Comparison of ENCODE assay signal across 12 mouse cellular contexts in genomic region chr6:83142886-83143285, GRCm38 (mm10). TPM values are rescaled to one million over a fixed set of nuclear protein-coding genes. Genes with fewer than 3 reads are reported as not detected.
DNase-seq lines count a peak whose midpoint lies in the region; ATAC-seq and TF ChIP-seq lines count a peak whose summit lies in the region.
"Had no signal": no experiment of that assay in that cellular context is flagged by ENCODE, and none has a peak within 500 bp of the region (broad histone marks: within the 10 kb centered on the region; RNA-seq: fewer than 3 reads in every experiment).

No protein-coding gene starts in this region.

- no peak; the same call in 1 of the 2 replicates for ATAC-seq in midbrain, embryonic 11.5 days (ENCODE audit: low FRiP score)
- no peak for ATAC-seq in limb, embryonic 12.5 days (ENCODE audit: insufficient number of reproducible peaks, insufficient read depth, low FRiP score, low TSS enrichment, low read depth)
- no peak for ATAC-seq in stomach, embryonic 16.5 days (ENCODE audit: insufficient read depth, low FRiP score)

- H3K4me2 ChIP-seq in midbrain, embryonic 11.5 days = no peak overlapping the region
- peak overlapping the region; percentile 73 for H3K4me2 ChIP-seq in limb, embryonic 12.5 days
- peak overlapping the region; percentile 57 for H3K4me2 ChIP-seq in stomach, embryonic 16.5 days (ENCODE audit: low read depth, low read length)

- H3K27me3 ChIP-seq in midbrain, embryonic 10.5 days (ENCODE audit: low read depth, poor library complexity, severe bottlenecking) = peaks cover 14% of the 10 kb centered on the region
- no peaks in the 10 kb centered on the region; the same call in 1 of the 2 replicates for H3K27me3 ChIP-seq in midbrain, embryonic 11.5 days (ENCODE audit: control insufficient read depth, insufficient read depth, low read length)
- no peaks in the 10 kb centered on the region; the same call in 1 of the 2 replicates for H3K27me3 ChIP-seq in limb, embryonic 12.5 days
- H3K27me3 ChIP-seq in stomach, embryonic 16.5 days (ENCODE audit: control insufficient read depth, insufficient read depth, low read length) = no peaks in the 10 kb centered on the region
- H3K27me3 ChIP-seq: forebrain, embryonic 15.5 days had no signal

- TF ChIP-seq CTCF in gastrocnemius, adult 2 months (IDR thresholded peaks at IDR 0.05) = no peak

- 0 out of 2 replicates have a peak overlapping the region, but pooled peaks have one; percentile 1 for H3K27ac ChIP-seq in gastrocnemius, adult 2 months
- H3K27ac ChIP-seq in midbrain, embryonic 10.5 days (replicated peaks) = no peak overlapping the region
- H3K27ac ChIP-seq in midbrain, embryonic 11.5 days (ENCODE audit: low read depth, low read length) = no peak overlapping the region
- no peak overlapping the region for H3K27ac ChIP-seq in limb, embryonic 12.5 days
- H3K27ac ChIP-seq in stomach, embryonic 16.5 days (ENCODE audit: low read length) = peak overlapping the region; percentile 61
- H3K27ac ChIP-seq: forebrain, embryonic 15.5 days; liver, embryonic 13.5 days had no signal

- peaks cover 30% of the 10 kb centered on the region for H3K36me3 ChIP-seq in midbrain, embryonic 10.5 days
- no peaks in the 10 kb centered on the region for H3K36me3 ChIP-seq in midbrain, embryonic 11.5 days (ENCODE audit: control insufficient read depth, insufficient read depth, low read length)
- H3K36me3 ChIP-seq in limb, embryonic 12.5 days = peaks cover 35% of the 10 kb centered on the region
- 0 out of 2 replicates have a peak, but pooled peaks cover 4% of the 10 kb centered on the region for H3K36me3 ChIP-seq in stomach, embryonic 16.5 days (ENCODE audit: control insufficient read depth, insufficient read depth, low read length)
- H3K36me3 ChIP-seq: forebrain, embryonic 15.5 days had no signal

- WGBS in midbrain, embryonic 10.5 days = 61% methylated on average over 11 of the region's 11 CpGs
- WGBS in midbrain, embryonic 11.5 days = 53% methylated on average over 11 of the region's 11 CpGs
- 35% methylated on average over 11 of the region's 11 CpGs for WGBS in limb, embryonic 12.5 days
- 50% methylated on average over 11 of the region's 11 CpGs for WGBS in stomach, embryonic 16.5 days

- no peak overlapping the region for H3K4me3 ChIP-seq in gastrocnemius, adult 2 months
- peak overlapping the region; percentile 54; the same call in 1 of the 2 replicates for H3K4me3 ChIP-seq in midbrain, embryonic 10.5 days
- H3K4me3 ChIP-seq in midbrain, embryonic 11.5 days (ENCODE audit: low read depth, low read length) = no peak overlapping the region
- H3K4me3 ChIP-seq in limb, embryonic 12.5 days (replicated peaks) = no peak overlapping the region
- H3K4me3 ChIP-seq in stomach, embryonic 16.5 days (replicated peaks; ENCODE audit: low read length) = no peak overlapping the region

- no peak for DNase-seq in gastrocnemius, adult 2 months
- DNase-seq in gastrocnemius, adult 8-10 months (ENCODE audit: low spot score in 2 of 2) = no peak
- no peak for DNase-seq in midbrain, embryonic 10.5 days (ENCODE audit: low spot score)
- DNase-seq in midbrain, embryonic 11.5 days (ENCODE audit: low spot score, missing footprints) = no peak
- DNase-seq in cerebellum, adult 11-12 months = no peak
- DNase-seq in testis, postnatal 10 days (ENCODE audit: low spot score) = no peak
- DNase-seq: cerebellum, adult 8-10 months; liver, embryonic 13.5 days had no signal

- H3K9ac ChIP-seq in midbrain, embryonic 11.5 days (ENCODE audit: low read length) = no peak overlapping the region
- H3K9ac ChIP-seq in limb, embryonic 12.5 days (replicated peaks) = no peak overlapping the region
- peak overlapping the region; percentile 64; the same call in 1 of the 2 replicates for H3K9ac ChIP-seq in stomach, embryonic 16.5 days (ENCODE audit: low read length)

- H3K4me1 ChIP-seq in midbrain, embryonic 10.5 days = peaks cover 58% of the 10 kb centered on the region
- H3K4me1 ChIP-seq in midbrain, embryonic 11.5 days (ENCODE audit: control insufficient read depth, insufficient read depth, low read length) = peaks cover 24% of the 10 kb centered on the region
- H3K4me1 ChIP-seq in limb, embryonic 12.5 days (replicated peaks) = peaks cover 65% of the 10 kb centered on the region
- H3K4me1 ChIP-seq in stomach, embryonic 16.5 days (ENCODE audit: control insufficient read depth, insufficient read depth, low read length) = peaks cover 25% of the 10 kb centered on the region

- intact Hi-C loops in gastrocnemius, adult 2 months (cut with DNase I) = no loop called here

- H3K9me3 ChIP-seq in midbrain, embryonic 10.5 days (replicated peaks) = no peaks in the 10 kb centered on the region
- no peaks in the 10 kb centered on the region for H3K9me3 ChIP-seq in midbrain, embryonic 11.5 days (ENCODE audit: control insufficient read depth, low read length)
- no peaks in the 10 kb centered on the region for H3K9me3 ChIP-seq in limb, embryonic 12.5 days
- no peaks in the 10 kb centered on the region for H3K9me3 ChIP-seq in stomach, embryonic 16.5 days (replicated peaks; ENCODE audit: control insufficient read depth, low read length)
- H3K9me3 ChIP-seq: forebrain, embryonic 15.5 days; liver, embryonic 13.5 days had no signal

RNA-seq across cellular contexts. Expression of gene Rtkn, which starts 7.6 kb away (rescaled TPM):
- total RNA-seq in gastrocnemius, adult 2 months (2021) = 10 to 100 TPM; 12.2 to 15.3 TPM
- total RNA-seq in gastrocnemius, adult 8-10 months (2022) = 10 to 100 TPM in 3 of 4 experiments, 1 to 10 TPM in 1; 9.0 to 12.2 (median 10.9) TPM
- 35.3 and 39.7 TPM in 2 replicates for polyA plus RNA-seq in midbrain, embryonic 10.5 days (2016; fragmentation: Nextera tagmentation; extraction: Ambion mirVana)
- polyA plus RNA-seq in midbrain, embryonic 11.5 days (2014; fragmentation: Nextera tagmentation; extraction: Ambion mirVana) = 13.6 and 16.6 TPM in 2 replicates
- polyA plus RNA-seq in limb, embryonic 12.5 days (2016; fragmentation: Nextera tagmentation; extraction: Ambion mirVana) = 62.0 and 62.6 TPM in 2 replicates
- 39.7 and 42.8 TPM in 2 replicates for polyA plus RNA-seq in stomach, embryonic 16.5 days (2015; fragmentation: Nextera tagmentation; extraction: Ambion mirVana)

RNA-seq across cellular contexts. Expression of gene Wdr54, which starts 13.3 kb away (rescaled TPM):
- 1 to 10 TPM in 1 of 2 experiments, under 1 TPM in 1; 0.84 to 1.1 TPM for total RNA-seq in gastrocnemius, adult 2 months (2021)
- total RNA-seq in gastrocnemius, adult 8-10 months (2022) = 1 to 10 TPM in 3 of 4 experiments, under 1 TPM in 1; 0.87 to 2.3 (median 1.1) TPM
- 13.0 and 14.6 TPM in 2 replicates for polyA plus RNA-seq in midbrain, embryonic 10.5 days (2016; fragmentation: Nextera tagmentation; extraction: Ambion mirVana)
- 11.1 and 13.7 TPM in 2 replicates for polyA plus RNA-seq in midbrain, embryonic 11.5 days (2014; fragmentation: Nextera tagmentation; extraction: Ambion mirVana)
- 10.2 and 10.4 TPM in 2 replicates for polyA plus RNA-seq in limb, embryonic 12.5 days (2016; fragmentation: Nextera tagmentation; extraction: Ambion mirVana)
- polyA plus RNA-seq in stomach, embryonic 16.5 days (2015; fragmentation: Nextera tagmentation; extraction: Ambion mirVana) = 4.1 and 5.0 TPM in 2 replicates

RNA-seq across cellular contexts. Expression of gene 1700003E16Rik, which starts 13.3 kb away (rescaled TPM):
- under 1 TPM in 1 of 2 experiments, not detected in 1; 0.11 TPM for total RNA-seq in gastrocnemius, adult 2 months (2021)
- total RNA-seq in gastrocnemius, adult 8-10 months (2022) = under 1 TPM in 2 of 4 experiments, not detected in 2; 0.13 to 0.15 TPM
- 1.9 and 2.0 TPM in 2 replicates for polyA plus RNA-seq in midbrain, embryonic 10.5 days (2016; fragmentation: Nextera tagmentation; extraction: Ambion mirVana)
- polyA plus RNA-seq in midbrain, embryonic 11.5 days (2014; fragmentation: Nextera tagmentation; extraction: Ambion mirVana) = 1.7 TPM in 2 replicates
- polyA plus RNA-seq in limb, embryonic 12.5 days (2016; fragmentation: Nextera tagmentation; extraction: Ambion mirVana) = 1.8 and 3.0 TPM in 2 replicates
- 2.1 and 2.2 TPM in 2 replicates for polyA plus RNA-seq in stomach, embryonic 16.5 days (2015; fragmentation: Nextera tagmentation; extraction: Ambion mirVana)
- total RNA-seq: megakaryocyte, adult 5-6 weeks had no signal

RNA-seq across cellular contexts. Expression of gene Ino80b, which starts 17.7 kb away (rescaled TPM):
- total RNA-seq in gastrocnemius, adult 2 months (2021) = 10 to 100 TPM; 13.7 to 16.3 TPM
- total RNA-seq in gastrocnemius, adult 8-10 months (2022) = 10 to 100 TPM; 14.3 to 18.2 (median 16.2) TPM
- polyA plus RNA-seq in midbrain, embryonic 10.5 days (2016; fragmentation: Nextera tagmentation; extraction: Ambion mirVana) = 18.2 and 18.7 TPM in 2 replicates
- polyA plus RNA-seq in midbrain, embryonic 11.5 days (2014; fragmentation: Nextera tagmentation; extraction: Ambion mirVana) = 18.8 and 19.4 TPM in 2 replicates
- 17.6 and 19.2 TPM in 2 replicates for polyA plus RNA-seq in limb, embryonic 12.5 days (2016; fragmentation: Nextera tagmentation; extraction: Ambion mirVana)
- polyA plus RNA-seq in stomach, embryonic 16.5 days (2015; fragmentation: Nextera tagmentation; extraction: Ambion mirVana) = 7.9 and 8.4 TPM in 2 replicates

RNA-seq across cellular contexts. Expression of gene Wbp1, which starts 21.5 kb away (rescaled TPM):
- 10 to 100 TPM; 43.3 to 45.6 TPM for total RNA-seq in gastrocnemius, adult 2 months (2021)
- 10 to 100 TPM; 39.1 to 50.7 (median 45.1) TPM for total RNA-seq in gastrocnemius, adult 8-10 months (2022)
- 138 and 180 TPM in 2 replicates for polyA plus RNA-seq in midbrain, embryonic 10.5 days (2016; fragmentation: Nextera tagmentation; extraction: Ambion mirVana)
- polyA plus RNA-seq in midbrain, embryonic 11.5 days (2014; fragmentation: Nextera tagmentation; extraction: Ambion mirVana) = 134 and 153 TPM in 2 replicates
- polyA plus RNA-seq in limb, embryonic 12.5 days (2016; fragmentation: Nextera tagmentation; extraction: Ambion mirVana) = 191 and 219 TPM in 2 replicates
- polyA plus RNA-seq in stomach, embryonic 16.5 days (2015; fragmentation: Nextera tagmentation; extraction: Ambion mirVana) = 87.9 and 93.8 TPM in 2 replicates

Comparison
In these comparisons a context has a peak if more than half of its experiments do, and no peak if none do; other contexts are left out.
1. H3K27ac ChIP-seq: peak in gastrocnemius, adult 2 months (single experiment) and stomach, embryonic 16.5 days (single experiment); none in midbrain, embryonic 10.5 days (single experiment), midbrain, embryonic 11.5 days (single experiment) and limb, embryonic 12.5 days (single experiment).